Mouse (Mus musculus) A20 (cell line): ENCODE data around the gene Polr1a.

ENCODE experiments used
- DNase-seq: peaks from one replicate; pipeline ENCODE4 v3.0.0-alpha.2; 2011; ENCODE audit warnings: low read depth, low spot score

Polr1a gene

GRCm38 (mm10) chr6:71997215-71997614 is 88.4 kb downstream of the Polr1a start:
- no peak for DNase-seq

DNA sequence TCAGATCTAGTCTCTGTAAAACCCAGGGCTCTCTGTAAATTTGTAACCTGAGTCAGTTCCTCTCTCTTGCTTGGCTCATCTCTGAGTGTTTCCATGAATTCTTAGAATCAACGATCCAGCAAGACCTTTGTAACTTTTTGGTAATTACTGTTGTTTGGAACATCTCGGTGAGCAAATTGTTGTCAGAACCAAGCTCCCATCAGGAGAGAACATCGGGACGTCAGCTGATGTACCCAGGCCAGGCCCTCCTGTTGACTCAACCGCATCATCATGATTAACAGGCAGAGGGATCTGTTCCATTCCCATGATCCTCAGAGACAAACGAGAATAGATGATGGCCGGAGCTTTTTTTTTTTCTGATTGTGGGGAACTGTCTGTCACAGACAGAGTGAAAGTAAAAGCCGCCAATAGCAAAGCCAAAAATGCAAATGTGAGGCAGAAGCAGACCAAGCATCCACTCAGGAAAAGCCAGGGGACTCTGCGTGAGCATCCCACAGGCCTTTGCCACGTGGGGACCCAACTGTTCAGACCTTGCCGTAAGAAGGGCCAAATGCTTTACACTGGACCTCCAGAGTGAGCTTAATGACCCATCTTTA is 91.2 kb downstream of the Polr1a start:
- no peak for DNase-seq

GRCm38 (mm10) chr6:72001220-72001777 is 92.4 kb downstream of the Polr1a start:
- DNase-seq: peak; percentile 14

- no peak for DNase-seq
Observed at GRCm38 (mm10) chr6:72007411-72008212, 98.8 kb downstream of the Polr1a start.

- DNase-seq: no peak
Observed at GRCm38 (mm10) chr6:72008213-72008655, 99.4 kb downstream of the Polr1a start.

DNA sequence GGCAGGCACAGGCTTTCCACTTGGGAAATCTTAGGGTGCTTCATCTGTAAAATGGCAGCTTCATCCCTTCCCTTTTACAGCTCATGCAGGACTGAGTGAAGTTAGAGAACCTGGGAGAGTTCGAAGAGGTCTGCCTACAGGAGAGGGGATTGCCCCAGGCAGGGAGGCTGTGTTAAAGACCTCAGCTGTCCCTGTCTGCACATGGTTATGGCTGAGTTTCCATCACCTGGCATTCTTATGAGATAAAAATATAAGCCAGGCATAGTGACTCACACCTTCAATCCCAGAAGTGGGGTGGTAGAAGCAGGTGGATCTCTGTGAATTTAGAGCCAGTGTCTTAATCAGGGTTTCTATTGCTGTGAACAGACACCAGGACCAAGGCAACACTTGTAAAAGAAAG is 100.6 kb downstream of the Polr1a start:
- DNase-seq: no peak

GRCm38 (mm10) chr6:72014033-72014432 is 105.2 kb downstream of the Polr1a start:
- no peak for DNase-seq

DNA sequence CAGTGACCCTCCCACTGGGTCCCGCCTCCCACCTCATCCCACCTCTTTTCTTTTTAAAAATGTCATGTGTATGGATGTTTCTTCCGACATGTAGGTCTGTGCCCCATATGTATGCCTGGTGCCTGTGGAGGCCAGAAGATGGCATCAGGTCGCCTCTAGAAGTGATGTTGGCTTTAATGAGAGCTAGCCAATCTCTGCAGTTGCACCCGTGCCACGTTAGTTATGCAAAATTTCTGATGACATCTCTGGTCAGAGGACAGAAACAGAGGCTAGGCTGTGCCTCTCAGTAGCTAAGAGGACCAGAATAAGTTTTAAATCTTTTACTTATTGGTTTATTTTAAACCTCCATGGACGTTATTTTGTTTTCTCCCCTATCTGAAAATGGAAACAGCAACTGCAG is 109.2 kb downstream of the Polr1a start:
- DNase-seq: peak; percentile 2

- DNase-seq: no peak
Observed at GRCm38 (mm10) chr6:72025497-72025896, 116.6 kb downstream of the Polr1a start.

DNA sequence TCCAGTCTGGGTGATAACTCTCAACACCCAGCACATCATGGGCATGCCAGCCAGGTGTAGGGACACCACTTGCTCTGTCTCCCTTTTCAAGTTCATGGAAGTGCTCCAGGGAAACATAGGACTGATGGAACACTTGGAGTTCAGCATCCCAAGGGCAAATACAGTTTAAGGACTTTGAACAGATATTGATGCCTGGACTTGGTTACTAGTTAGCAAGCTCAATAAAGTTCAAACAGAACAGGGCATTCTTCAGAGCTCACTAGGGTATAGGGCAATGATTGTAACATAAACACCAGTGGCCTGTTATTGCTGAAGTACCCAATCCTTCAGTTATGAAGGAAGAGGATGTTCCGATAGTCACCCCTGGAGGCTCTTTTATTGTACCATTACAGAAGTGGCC is 119.2 kb downstream of the Polr1a start:
- DNase-seq: no peak

GRCm38 (mm10) chr6:72029674-72030073 is 120.8 kb downstream of the Polr1a start:
- DNase-seq: no peak
